Mouse (Mus musculus): ENCODE data around the gene Tspan8. TPM values are rescaled to one million over a fixed set of nuclear protein-coding genes. Genes with fewer than 3 reads are reported as not detected.

The Tspan8 gene
- polyA plus RNA-seq, 1 experiment from 2014 or later = 113 TPM

- 78% methylated on average over 15 of the region's 15 CpGs for WGBS
- Histone ChIP-seq H3K27me3 (ENCODE audit: control insufficient read depth, insufficient read depth, low read length) (no peaks in the 10 kb centered on the region), H3K4me2 (replicated peaks; ENCODE audit: low read depth, low read length) (no peak overlapping the region), H3K4me3 (ENCODE audit: low read depth, low read length) (no peak overlapping the region), H3K27ac (ENCODE audit: low read length) (no peak overlapping the region), H3K9me3 (ENCODE audit: control insufficient read depth, low read depth, low read length) (no peaks in the 10 kb centered on the region), H3K36me3 (ENCODE audit: control insufficient read depth, insufficient read depth, low read length) (no peaks in the 10 kb centered on the region), H3K9ac (replicated peaks; ENCODE audit: low read depth, low read length) (no peak overlapping the region), H3K4me1 (ENCODE audit: control insufficient read depth, insufficient read depth, low read length) (no peaks in the 10 kb centered on the region)
- ATAC-seq (ENCODE audit: insufficient number of reproducible peaks, insufficient read depth, low FRiP score, low read depth) = no peak
Observed at GRCm38 (mm10) chr10:115860210-115860880, 43.7 kb downstream of the Tspan8 start.

- Histone ChIP-seq H3K4me2 (replicated peaks; ENCODE audit: low read depth, low read length) (no peak overlapping the region), H3K27me3 (ENCODE audit: control insufficient read depth, insufficient read depth, low read length) (no peaks in the 10 kb centered on the region), H3K9me3 (ENCODE audit: control insufficient read depth, low read depth, low read length) (no peaks in the 10 kb centered on the region), H3K4me3 (ENCODE audit: low read depth, low read length) (no peak overlapping the region), H3K36me3 (ENCODE audit: control insufficient read depth, insufficient read depth, low read length) (no peaks in the 10 kb centered on the region), H3K9ac (replicated peaks; ENCODE audit: low read depth, low read length) (no peak overlapping the region), H3K4me1 (ENCODE audit: control insufficient read depth, insufficient read depth, low read length) (no peaks in the 10 kb centered on the region), H3K27ac (ENCODE audit: low read length) (no peak overlapping the region)
- WGBS = 55% methylated on average over 5 of the region's 5 CpGs
- ATAC-seq (ENCODE audit: insufficient number of reproducible peaks, insufficient read depth, low FRiP score, low read depth) = no peak
Observed at GRCm38 (mm10) chr10:115861967-115862366, 45.3 kb downstream of the Tspan8 start.

GRCm38 (mm10) chr10:115882757-115883156, 66.1 kb downstream of the Tspan8 start:
- ATAC-seq (ENCODE audit: insufficient number of reproducible peaks, insufficient read depth, low FRiP score, low read depth) = no peak
- no peaks in the 10 kb centered on the region for H3K9me3 ChIP-seq (ENCODE audit: control insufficient read depth, low read depth, low read length)
- H3K4me1 ChIP-seq (ENCODE audit: control insufficient read depth, insufficient read depth, low read length) = no peaks in the 10 kb centered on the region
- no peaks in the 10 kb centered on the region for H3K36me3 ChIP-seq (ENCODE audit: control insufficient read depth, insufficient read depth, low read length)
- H3K4me2 ChIP-seq (replicated peaks; ENCODE audit: low read depth, low read length) = no peak overlapping the region
- no peak overlapping the region for H3K27ac ChIP-seq (ENCODE audit: low read length)
- 92% methylated on average over 5 of the region's 5 CpGs for WGBS
- H3K9ac ChIP-seq (replicated peaks; ENCODE audit: low read depth, low read length) = no peak overlapping the region
- H3K27me3 ChIP-seq (ENCODE audit: control insufficient read depth, insufficient read depth, low read length) = no peaks in the 10 kb centered on the region
- H3K4me3 ChIP-seq (ENCODE audit: low read depth, low read length) = no peak overlapping the region

GRCm38 (mm10) chr10:115891924-115892323, 75.3 kb downstream of the Tspan8 start:
- no peaks in the 10 kb centered on the region for H3K36me3 ChIP-seq (ENCODE audit: control insufficient read depth, insufficient read depth, low read length)
- H3K9me3 ChIP-seq (ENCODE audit: control insufficient read depth, low read depth, low read length) = no peaks in the 10 kb centered on the region
- no peak overlapping the region for H3K9ac ChIP-seq (replicated peaks; ENCODE audit: low read depth, low read length)
- WGBS = 49% methylated on average over 4 of the region's 4 CpGs
- no peak overlapping the region for H3K27ac ChIP-seq (ENCODE audit: low read length)
- peak; percentile 46; the same call in 1 of the 2 replicates for ATAC-seq (ENCODE audit: insufficient number of reproducible peaks, insufficient read depth, low FRiP score, low read depth)
- no peaks in the 10 kb centered on the region for H3K4me1 ChIP-seq (ENCODE audit: control insufficient read depth, insufficient read depth, low read length)
- H3K27me3 ChIP-seq (ENCODE audit: control insufficient read depth, insufficient read depth, low read length) = no peaks in the 10 kb centered on the region
- H3K4me3 ChIP-seq (ENCODE audit: low read depth, low read length) = no peak overlapping the region
- H3K4me2 ChIP-seq (replicated peaks; ENCODE audit: low read depth, low read length) = no peak overlapping the region

GRCm38 (mm10) chr10:115892973-115893372, 76.3 kb downstream of the Tspan8 start:
- Histone ChIP-seq H3K9ac (replicated peaks; ENCODE audit: low read depth, low read length) (no peak overlapping the region), H3K27me3 (ENCODE audit: control insufficient read depth, insufficient read depth, low read length) (no peaks in the 10 kb centered on the region), H3K4me2 (replicated peaks; ENCODE audit: low read depth, low read length) (no peak overlapping the region), H3K36me3 (ENCODE audit: control insufficient read depth, insufficient read depth, low read length) (no peaks in the 10 kb centered on the region), H3K4me1 (ENCODE audit: control insufficient read depth, insufficient read depth, low read length) (no peaks in the 10 kb centered on the region), H3K9me3 (ENCODE audit: control insufficient read depth, low read depth, low read length) (no peaks in the 10 kb centered on the region), H3K4me3 (ENCODE audit: low read depth, low read length) (no peak overlapping the region), H3K27ac (ENCODE audit: low read length) (no peak overlapping the region)
- WGBS = 68% methylated on average over 6 of the region's 6 CpGs
- ATAC-seq (ENCODE audit: insufficient number of reproducible peaks, insufficient read depth, low FRiP score, low read depth) = no peak

- Histone ChIP-seq H3K27ac (ENCODE audit: low read length) (no peak overlapping the region), H3K9me3 (ENCODE audit: control insufficient read depth, low read depth, low read length) (no peaks in the 10 kb centered on the region), H3K27me3 (ENCODE audit: control insufficient read depth, insufficient read depth, low read length) (no peaks in the 10 kb centered on the region), H3K4me3 (ENCODE audit: low read depth, low read length) (no peak overlapping the region), H3K9ac (replicated peaks; ENCODE audit: low read depth, low read length) (no peak overlapping the region), H3K4me1 (ENCODE audit: control insufficient read depth, insufficient read depth, low read length) (no peaks in the 10 kb centered on the region), H3K4me2 (replicated peaks; ENCODE audit: low read depth, low read length) (no peak overlapping the region), H3K36me3 (ENCODE audit: control insufficient read depth, insufficient read depth, low read length) (no peaks in the 10 kb centered on the region)
- no peak for ATAC-seq (ENCODE audit: insufficient number of reproducible peaks, insufficient read depth, low FRiP score, low read depth)
- 62% methylated on average over 5 of the region's 5 CpGs for WGBS
Observed at GRCm38 (mm10) chr10:115894045-115894444, 77.4 kb downstream of the Tspan8 start.

GRCm38 (mm10) chr10:115896764-115897163, 80.1 kb downstream of the Tspan8 start:
- Histone ChIP-seq H3K4me2 (replicated peaks; ENCODE audit: low read depth, low read length) (no peak overlapping the region), H3K9me3 (ENCODE audit: control insufficient read depth, low read depth, low read length) (no peaks in the 10 kb centered on the region), H3K4me3 (ENCODE audit: low read depth, low read length) (no peak overlapping the region), H3K4me1 (ENCODE audit: control insufficient read depth, insufficient read depth, low read length) (no peaks in the 10 kb centered on the region), H3K36me3 (ENCODE audit: control insufficient read depth, insufficient read depth, low read length) (no peaks in the 10 kb centered on the region), H3K27ac (ENCODE audit: low read length) (no peak overlapping the region), H3K27me3 (ENCODE audit: control insufficient read depth, insufficient read depth, low read length) (no peaks in the 10 kb centered on the region), H3K9ac (replicated peaks; ENCODE audit: low read depth, low read length) (no peak overlapping the region)
- no peak for ATAC-seq (ENCODE audit: insufficient number of reproducible peaks, insufficient read depth, low FRiP score, low read depth)

- Histone ChIP-seq H3K36me3 (ENCODE audit: control insufficient read depth, insufficient read depth, low read length) (no peaks in the 10 kb centered on the region), H3K9me3 (ENCODE audit: control insufficient read depth, low read depth, low read length) (no peaks in the 10 kb centered on the region), H3K4me1 (ENCODE audit: control insufficient read depth, insufficient read depth, low read length) (no peaks in the 10 kb centered on the region), H3K27ac (ENCODE audit: low read length) (no peak overlapping the region), H3K4me3 (ENCODE audit: low read depth, low read length) (no peak overlapping the region), H3K4me2 (replicated peaks; ENCODE audit: low read depth, low read length) (no peak overlapping the region), H3K9ac (replicated peaks; ENCODE audit: low read depth, low read length) (no peak overlapping the region), H3K27me3 (ENCODE audit: control insufficient read depth, insufficient read depth, low read length) (no peaks in the 10 kb centered on the region)
- ATAC-seq (ENCODE audit: insufficient number of reproducible peaks, insufficient read depth, low FRiP score, low read depth) = no peak
- 72% methylated on average over 7 of the region's 7 CpGs for WGBS
Observed at GRCm38 (mm10) chr10:115897235-115897634, 80.6 kb downstream of the Tspan8 start.
